Mouse (Mus musculus) C2C12 (cell line): ENCODE results near the gene Enpp3. TPM values are rescaled to one million over a fixed set of nuclear protein-coding genes. Genes with fewer than 3 reads are reported as not detected.

Experiments
- H3K27me3 ChIP-seq: one replicate; pipeline ENCODE4 v1.6.1; 2011; ENCODE audit not compliant: control insufficient read depth, insufficient read depth, insufficient read length
- H3K36me3 ChIP-seq: one replicate; pipeline ENCODE4 v1.6.1; 2011; ENCODE audit not compliant: control insufficient read depth, insufficient read depth
- H3K4me3 ChIP-seq: one replicate; pipeline ENCODE4 v1.5.1; 2011; ENCODE audit warnings: mild to moderate bottlenecking, control low read depth; ENCODE audit not compliant: poor library complexity, insufficient read depth, severe bottlenecking
- H3K79me2 ChIP-seq: one replicate; pipeline ENCODE4 v1.6.1; 2011; ENCODE audit not compliant: control insufficient read depth, insufficient read depth
- H3K79me3 ChIP-seq: one replicate; pipeline ENCODE4 v1.6.1; 2011; ENCODE audit warnings: low read depth, control low read depth
- H3ac ChIP-seq: one replicate; pipeline ENCODE3; 2011; ENCODE audit warnings: low read depth; ENCODE audit not compliant: control insufficient read depth, insufficient read length
- CEBPB ChIP-seq: IDR thresholded peaks from one replicate; pipeline ENCODE4 v1.6.1; 2011; ENCODE audit warnings: low read depth, mild to moderate bottlenecking, control low read depth, moderate library complexity
- CTCF ChIP-seq: IDR thresholded peaks from one replicate; pipeline ENCODE4 v1.5.1; 2011; ENCODE audit not compliant: control insufficient read depth, insufficient read depth, insufficient read length
- FOSL1 ChIP-seq: IDR thresholded peaks from one replicate; pipeline ENCODE4 v1.8.0; 2011; ENCODE audit warnings: mild to moderate bottlenecking, low read length; ENCODE audit not compliant: poor library complexity, insufficient read depth, severe bottlenecking
- MAX ChIP-seq: IDR thresholded peaks from one replicate; pipeline ENCODE4 v1.6.1; 2011; ENCODE audit warnings: mild to moderate bottlenecking, control low read depth
- MYOD1 ChIP-seq: IDR thresholded peaks from one replicate; pipeline ENCODE4 v1.6.1; 2011; ENCODE audit warnings: low read depth; ENCODE audit not compliant: control insufficient read depth, insufficient read length
- MYOG ChIP-seq: IDR thresholded peaks from one replicate; pipeline ENCODE4 v1.6.1; 2011; ENCODE audit not compliant: control insufficient read depth, insufficient read length; ENCODE audit errors: extremely low read depth
- USF1 ChIP-seq: IDR thresholded peaks from one replicate; pipeline ENCODE4 v1.6.1; 2011; ENCODE audit warnings: low read depth, mild to moderate bottlenecking, control low read depth, moderate library complexity
- polyA plus RNA-seq: library from polyadenylated mRNA; unstranded; fragments of >200 nt; fragmentation: generic; extraction: Trizol; gene quantifications from one replicate; pipeline ENCODE4 v1.2.1, GENCODE M21; 2012; ENCODE audit warnings: missing spikeins

Enpp3 gene
- polyA plus RNA-seq, 1 experiment = 1.4 TPM

DNA sequence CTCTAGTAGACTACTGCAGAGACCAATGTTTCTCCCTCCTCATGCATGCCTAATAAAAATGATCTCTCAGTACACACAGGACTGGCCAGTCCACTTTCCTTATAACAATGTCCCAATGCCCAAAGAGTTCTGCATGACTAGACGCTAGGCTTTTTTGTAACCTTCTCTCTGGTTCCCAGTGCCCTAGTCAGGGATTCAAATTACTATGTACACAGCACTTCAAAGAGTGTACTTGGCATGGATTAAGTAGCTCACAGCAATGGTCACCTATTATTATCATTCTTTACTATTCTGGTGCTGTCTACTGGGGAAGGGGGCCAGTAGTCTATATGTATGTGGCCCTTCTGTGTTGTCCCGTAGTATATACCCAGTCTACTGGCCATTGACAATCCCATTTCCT is 40.8 kb downstream of the Enpp3 start:
- Histone ChIP-seq H3K36me3 (no peaks in the 10 kb centered on the region), H3K4me3 (no peak overlapping the region), H3K79me3 (no peaks in the 10 kb centered on the region), H3K27me3 (no peaks in the 10 kb centered on the region), H3K79me2 (no peaks in the 10 kb centered on the region), H3ac (no peak overlapping the region)
- TF ChIP-seq MYOG (no peak), CEBPB (no peak), CTCF (no peak), MAX (no peak), USF1 (no peak), MYOD1 (no peak), FOSL1 (no peak)

DNA sequence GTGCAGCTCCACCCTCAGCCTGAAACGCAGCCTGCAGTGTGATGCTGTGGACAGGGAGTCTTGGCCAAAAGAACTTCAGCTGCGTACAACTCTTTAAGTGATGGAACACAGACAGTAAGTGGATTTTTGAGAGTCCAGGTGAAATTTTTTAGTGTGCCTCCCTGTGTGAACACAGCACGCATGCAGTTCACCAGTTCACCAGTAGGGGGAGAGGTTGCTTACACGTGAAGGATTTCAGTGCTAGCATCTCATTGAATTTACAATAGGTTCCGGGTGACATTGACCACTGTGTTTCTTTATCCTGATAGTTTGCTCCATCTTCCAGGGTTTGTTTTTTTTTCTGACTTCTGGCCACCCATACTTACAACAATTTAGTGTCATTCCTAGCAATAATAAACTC is 45.4 kb downstream of the Enpp3 start:
- Histone ChIP-seq H3K36me3 (no peaks in the 10 kb centered on the region), H3K79me3 (no peaks in the 10 kb centered on the region), H3ac (no peak overlapping the region), H3K27me3 (no peaks in the 10 kb centered on the region), H3K79me2 (no peaks in the 10 kb centered on the region), H3K4me3 (no peak overlapping the region)
- TF ChIP-seq CTCF (peak; percentile 37), MAX (no peak)

DNA sequence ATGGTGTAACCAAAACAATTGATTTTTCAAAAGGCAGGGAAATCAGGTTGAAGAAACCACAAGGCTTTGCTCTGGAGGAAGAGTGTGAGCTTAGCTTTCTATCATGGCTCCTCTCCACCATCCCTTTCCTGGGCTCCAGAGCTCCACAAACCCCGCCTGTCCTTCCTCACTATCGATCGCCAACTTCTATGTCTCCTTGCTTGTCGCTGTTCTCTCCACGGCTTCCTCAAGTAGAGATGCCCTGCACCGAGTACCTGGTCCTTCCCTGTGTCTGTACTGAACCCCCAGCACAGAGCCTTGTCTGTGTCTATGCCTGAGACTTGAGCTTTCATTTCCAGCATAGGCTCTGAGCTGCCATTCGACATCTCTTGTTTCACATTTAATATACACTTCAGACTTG is 49.9 kb downstream of the Enpp3 start:
- Histone ChIP-seq H3K27me3 (no peaks in the 10 kb centered on the region), H3K36me3 (no peaks in the 10 kb centered on the region), H3K79me2 (no peaks in the 10 kb centered on the region), H3K79me3 (no peaks in the 10 kb centered on the region), H3K4me3 (no peak overlapping the region), H3ac (no peak overlapping the region)
- TF ChIP-seq MYOG = no peak
- TF ChIP-seq MYOD1 = no peak
- TF ChIP-seq USF1 = no peak
- no peak for TF ChIP-seq CEBPB
- TF ChIP-seq FOSL1 = no peak
- TF ChIP-seq CTCF = no peak
- TF ChIP-seq MAX = no peak

DNA sequence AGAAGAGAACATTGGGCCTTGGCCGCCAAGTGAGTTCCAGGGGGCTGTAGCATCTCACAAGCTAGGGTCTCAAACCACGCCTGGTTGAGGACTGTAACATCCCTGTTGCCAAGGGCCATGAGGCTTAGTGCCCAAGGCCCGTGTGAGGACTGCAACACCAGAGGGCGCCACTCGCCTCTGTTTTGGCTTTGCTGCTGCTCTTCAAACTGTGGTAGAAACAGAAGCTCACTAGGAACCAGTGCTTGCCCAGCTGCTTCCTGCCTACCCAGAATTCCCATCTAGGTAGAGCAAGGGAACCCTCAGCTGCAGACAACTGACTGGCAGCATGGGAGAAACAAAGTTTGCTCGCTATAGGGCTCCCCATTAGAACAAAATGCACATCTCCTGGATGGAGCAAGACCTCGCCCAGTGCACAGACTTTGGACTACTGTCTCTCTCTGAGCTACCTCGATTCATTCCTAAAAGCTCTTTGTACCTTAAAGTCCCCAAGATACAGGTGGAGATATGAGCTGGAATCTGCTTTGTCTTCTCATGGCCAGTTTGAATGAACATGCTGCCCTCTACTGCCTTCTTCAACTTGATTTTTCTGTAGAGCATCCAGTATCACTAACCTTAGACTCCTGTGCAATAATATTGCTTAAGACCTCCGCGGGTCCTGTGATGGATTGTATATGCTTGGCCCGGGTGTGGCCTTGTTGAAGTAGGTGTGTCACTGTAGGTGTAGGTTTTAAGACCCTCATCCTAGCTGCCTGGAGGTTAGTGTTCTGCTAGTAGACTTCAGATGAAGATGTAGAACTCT is 52.7 kb downstream of the Enpp3 start:
- Histone ChIP-seq H3K79me3 (no peaks in the 10 kb centered on the region), H3K79me2 (no peaks in the 10 kb centered on the region), H3K4me3 (no peak overlapping the region), H3K27me3 (no peaks in the 10 kb centered on the region), H3K36me3 (no peaks in the 10 kb centered on the region), H3ac (no peak overlapping the region)
- TF ChIP-seq CTCF (peak; percentile 80), FOSL1 (no peak)

DNA sequence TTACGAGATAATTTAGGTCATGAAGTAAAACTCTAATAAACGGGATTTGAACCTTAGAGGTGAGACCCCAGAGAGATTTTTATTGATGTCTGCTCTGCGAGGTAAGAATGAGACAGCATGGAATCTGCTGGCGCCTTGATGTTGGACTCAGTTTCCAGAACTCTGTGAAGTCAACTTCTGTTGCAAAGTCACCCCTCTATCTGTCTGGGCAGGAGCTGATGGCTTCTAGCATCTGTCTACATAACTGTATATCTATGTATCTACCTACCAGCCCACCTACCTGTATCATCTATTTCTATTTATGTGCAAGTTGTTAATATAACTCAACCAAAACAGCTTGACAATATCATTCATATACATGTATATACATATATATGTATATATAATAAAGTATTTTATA is 57.3 kb downstream of the Enpp3 start:
- Histone ChIP-seq H3ac (no peak overlapping the region), H3K79me2 (no peaks in the 10 kb centered on the region), H3K36me3 (no peaks in the 10 kb centered on the region), H3K4me3 (no peak overlapping the region), H3K27me3 (no peaks in the 10 kb centered on the region), H3K79me3 (no peaks in the 10 kb centered on the region)
- no peak for TF ChIP-seq MYOD1
- TF ChIP-seq MYOG = no peak
- TF ChIP-seq CTCF = no peak
- TF ChIP-seq USF1 = no peak
- TF ChIP-seq MAX = no peak
- no peak for TF ChIP-seq CEBPB
- no peak for TF ChIP-seq FOSL1

DNA sequence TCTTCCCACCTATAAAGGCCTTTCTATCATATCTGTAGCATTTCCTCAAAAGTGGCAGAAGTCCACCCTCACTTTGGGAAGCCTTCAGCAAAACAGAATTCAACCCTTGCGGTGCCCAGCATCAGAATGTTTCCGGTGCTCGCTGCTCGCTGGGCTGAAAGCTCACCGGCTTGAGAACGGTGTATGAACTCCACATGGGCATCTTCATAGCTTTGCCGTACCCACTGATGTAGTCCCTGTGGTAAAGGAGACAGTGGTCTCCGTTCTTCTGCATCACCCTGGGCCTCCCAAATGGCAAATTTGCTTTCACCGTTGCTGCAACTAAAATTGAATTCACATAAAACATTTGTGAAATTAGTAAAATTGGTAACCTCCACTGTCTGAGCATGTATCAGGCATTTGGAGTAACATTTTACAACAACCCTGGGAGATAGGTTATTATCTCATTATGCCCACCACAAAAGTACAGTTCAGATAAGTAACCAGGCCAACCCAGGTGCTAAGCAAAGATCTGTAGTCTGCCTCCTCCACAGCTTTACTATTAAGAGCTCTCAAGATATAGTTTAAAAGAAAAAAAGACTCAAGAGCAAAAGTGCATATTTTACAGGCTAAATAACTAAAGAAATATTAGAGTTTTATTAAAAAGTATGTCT is 57.9 kb downstream of the Enpp3 start:
- H3K36me3 ChIP-seq = no peaks in the 10 kb centered on the region
- H3K79me2 ChIP-seq = no peaks in the 10 kb centered on the region
- TF ChIP-seq MYOD1 = no peak
- TF ChIP-seq CTCF = no peak
- TF ChIP-seq FOSL1 = no peak
- TF ChIP-seq USF1 = no peak
- no peak for TF ChIP-seq MYOG
- TF ChIP-seq CEBPB = no peak
- TF ChIP-seq MAX = no peak
- H3K79me3 ChIP-seq = no peaks in the 10 kb centered on the region
- H3K4me3 ChIP-seq = no peak overlapping the region
- no peak overlapping the region for H3ac ChIP-seq
- no peaks in the 10 kb centered on the region for H3K27me3 ChIP-seq
